Mouse (Mus musculus): Measurements from ENCODE around the gene Gm13212.
"Not testable (repeated sequence)": the region's sequence is repeated elsewhere in the genome, so short reads cannot be mapped to it uniquely, and the experiment has no call there.

Gm13212 gene

DNA sequence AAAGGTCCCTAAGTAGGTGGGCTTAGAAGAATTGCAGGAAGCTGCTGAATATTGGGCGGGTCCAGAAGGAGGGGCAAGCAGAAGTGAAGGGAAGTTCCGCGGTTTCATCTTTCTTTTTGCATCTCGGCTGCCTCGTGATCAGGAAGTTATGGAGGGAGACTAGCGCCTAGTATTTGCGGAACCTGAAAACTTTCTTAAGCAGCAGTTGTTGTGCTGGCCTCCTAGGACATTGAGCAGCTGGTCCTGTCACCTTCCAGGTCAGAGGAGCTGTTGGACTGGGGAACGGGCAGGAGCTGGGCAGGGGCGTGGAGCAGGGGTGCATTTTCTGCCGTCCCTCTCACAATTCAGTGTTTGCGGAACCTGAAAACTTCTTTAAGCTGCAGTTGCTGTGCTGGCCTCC lies at the start of gene Gm13212:
Gm13212 (plus strand) TSS at position 89 of the 400 bp plus-strand sequence.
- DNase-seq, result not testable (repeated sequence)

DNA sequence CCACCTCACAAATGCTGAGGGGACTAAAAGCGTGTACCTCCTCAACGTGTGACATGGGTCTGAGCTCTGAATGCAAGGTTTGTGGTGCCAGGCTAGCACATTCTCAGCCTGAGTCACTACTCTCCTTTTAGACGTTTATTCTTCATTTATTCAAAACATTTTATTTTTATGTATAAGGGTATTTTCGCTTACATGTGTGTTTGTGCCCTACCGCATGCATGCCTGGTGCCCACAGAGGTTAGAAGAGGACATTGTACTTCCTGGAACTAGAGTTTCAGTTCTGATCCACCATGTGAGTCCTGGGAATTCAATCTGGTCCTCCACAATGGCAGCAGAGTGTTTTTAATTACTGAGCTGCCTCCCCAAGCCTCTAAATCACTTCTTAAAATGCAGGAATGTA lies 41.1 kb upstream of the Gm13212 start:
- DNase-seq, result not testable (repeated sequence)

GRCm38 (mm10) chr4:145545106-145545505 lies 39.9 kb upstream of the Gm13212 start:
- DNase-seq, result not testable (repeated sequence)

- not testable (repeated sequence) for DNase-seq
Measured at GRCm38 (mm10) chr4:145545734-145546349, 39.1 kb upstream of the Gm13212 start.

DNA sequence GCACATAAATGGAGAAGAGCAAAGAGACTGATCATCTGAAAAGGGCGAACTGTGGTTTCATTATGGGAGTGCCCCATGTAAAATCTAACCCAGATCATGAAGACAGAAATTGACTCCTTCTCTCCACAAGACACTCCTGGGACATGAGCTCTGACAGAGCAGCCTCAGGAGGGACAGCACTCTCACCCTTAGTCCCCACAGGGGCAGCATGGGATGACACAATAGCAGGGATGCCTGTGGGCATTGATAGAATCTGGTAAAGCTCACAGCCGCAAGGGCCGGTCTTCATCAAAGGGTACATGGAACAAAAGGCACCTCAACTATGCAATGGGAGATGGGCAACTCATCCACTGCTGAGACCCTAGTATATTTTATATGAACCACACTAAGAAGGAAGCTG lies 38.5 kb upstream of the Gm13212 start:
- DNase-seq, result not testable (repeated sequence)

GRCm38 (mm10) chr4:145556680-145557079 lies 28.3 kb upstream of the Gm13212 start:
- DNase-seq, result no peak

- no peak for DNase-seq
Measured at GRCm38 (mm10) chr4:145559505-145560099, 25.4 kb upstream of the Gm13212 start.

DNA sequence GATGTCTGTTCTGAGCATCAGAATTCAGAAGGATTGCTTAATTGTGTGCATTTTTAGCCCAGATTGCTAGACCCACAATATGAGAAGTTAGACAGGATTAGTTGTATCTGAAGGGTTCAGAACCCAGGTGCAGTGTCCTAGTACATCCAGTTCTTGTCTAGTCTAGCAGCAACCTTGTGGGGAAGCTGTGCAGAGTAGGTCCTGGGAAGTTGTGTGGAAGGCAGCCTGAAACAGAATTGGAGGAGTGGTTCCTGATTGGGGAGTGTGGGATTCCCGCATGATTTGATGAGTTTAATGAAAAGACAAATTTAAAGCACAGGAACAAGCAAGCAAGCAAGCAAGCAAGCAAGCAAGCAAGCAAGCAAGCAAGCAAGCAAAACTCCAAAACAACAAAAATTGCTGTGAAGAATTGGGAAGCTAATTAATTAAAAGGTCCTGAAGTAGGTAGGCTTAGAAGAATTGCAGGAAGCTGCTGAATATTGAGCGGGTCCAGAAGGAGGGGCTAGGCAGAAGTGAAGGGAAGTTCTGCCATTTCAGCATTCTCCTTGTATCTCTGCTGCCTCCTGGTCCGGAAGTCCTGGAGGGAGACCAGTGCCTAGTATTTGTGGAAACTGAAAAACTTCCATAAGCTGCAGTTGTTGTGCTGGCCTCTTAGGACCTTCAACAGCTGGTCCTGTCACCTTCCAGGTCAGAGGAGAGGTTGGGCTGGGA lies 20.7 kb upstream of the Gm13212 start:
- DNase-seq, result no peak

- DNase-seq, result not testable (repeated sequence)
Measured at GRCm38 (mm10) chr4:145570461-145570860, 14.5 kb upstream of the Gm13212 start.

GRCm38 (mm10) chr4:145576623-145577022 lies 8.3 kb upstream of the Gm13212 start:
- not testable (repeated sequence) for DNase-seq

DNA sequence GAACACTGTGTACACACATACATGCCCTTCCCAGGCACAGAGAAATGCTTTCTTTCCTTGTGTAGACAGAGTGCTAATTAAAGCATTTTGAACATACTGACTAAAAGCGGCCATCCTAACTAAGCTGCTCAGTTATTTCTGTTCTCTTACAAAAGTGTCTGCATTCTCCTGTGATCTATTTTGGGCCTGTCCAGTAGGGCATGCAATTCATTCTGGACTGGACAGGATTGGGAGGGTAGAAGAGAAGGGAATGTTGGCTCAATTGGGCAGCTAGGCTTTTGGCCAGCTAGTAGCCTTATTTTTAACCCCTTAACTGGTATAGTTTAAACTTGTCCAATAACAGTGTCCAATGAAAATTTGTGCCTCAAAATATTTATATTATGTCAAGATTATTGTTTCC lies 4.6 kb upstream of the Gm13212 start:
- not testable (repeated sequence) for DNase-seq

DNA sequence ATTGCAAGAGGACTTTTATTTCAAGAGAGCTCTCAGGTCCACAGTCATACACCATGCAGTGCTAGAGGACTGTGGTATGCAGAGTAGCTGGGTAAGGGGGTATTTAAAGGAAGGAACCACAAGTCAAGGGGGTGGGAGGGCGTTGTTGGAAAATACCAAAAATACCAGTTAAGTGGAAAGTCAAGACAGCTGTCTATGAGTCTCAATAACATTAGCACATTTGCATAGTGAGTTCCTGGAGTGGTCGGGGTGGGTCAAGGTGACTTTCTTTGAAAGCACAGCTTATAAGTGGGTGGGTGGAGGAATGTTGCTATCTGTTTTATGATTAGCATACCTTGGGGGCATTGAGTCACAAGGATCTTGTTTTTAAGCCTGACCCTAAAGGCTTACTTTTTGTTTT lies 1.1 kb downstream of the Gm13212 start:
- not testable (repeated sequence) for DNase-seq

- DNase-seq, result not testable (repeated sequence)
Measured at GRCm38 (mm10) chr4:145594183-145594582, 9.2 kb downstream of the Gm13212 start.

GRCm38 (mm10) chr4:145594798-145595197 lies 9.8 kb downstream of the Gm13212 start:
- DNase-seq, result not testable (repeated sequence)

GRCm38 (mm10) chr4:145640416-145641185 lies 55.6 kb downstream of the Gm13212 start:
- not testable (repeated sequence) for DNase-seq

DNA sequence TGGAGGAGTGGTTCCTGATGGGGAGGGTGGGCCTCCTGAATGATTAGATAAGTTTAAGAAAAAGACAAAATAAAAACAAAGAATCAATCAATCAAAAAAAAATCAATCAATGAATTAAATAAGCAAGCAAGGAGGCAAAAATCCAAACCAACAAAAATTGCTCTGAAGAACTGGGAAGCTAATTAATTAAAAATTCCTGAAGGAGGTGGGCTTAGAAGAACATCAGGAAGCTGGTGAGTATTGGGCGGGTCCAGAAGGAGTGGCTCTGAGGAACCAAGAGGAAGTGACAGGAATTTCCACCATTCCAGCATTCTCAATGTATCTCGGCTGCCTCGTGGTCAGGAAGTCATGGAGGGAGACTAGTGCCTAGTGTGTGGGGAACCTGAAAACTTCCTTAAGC lies 85.4 kb downstream of the Gm13212 start, which contains the start of gene Zfp980:
Zfp980 (plus strand) TSS at position 301 of the 400 bp plus-strand sequence.
- not testable (repeated sequence) for DNase-seq

DNA sequence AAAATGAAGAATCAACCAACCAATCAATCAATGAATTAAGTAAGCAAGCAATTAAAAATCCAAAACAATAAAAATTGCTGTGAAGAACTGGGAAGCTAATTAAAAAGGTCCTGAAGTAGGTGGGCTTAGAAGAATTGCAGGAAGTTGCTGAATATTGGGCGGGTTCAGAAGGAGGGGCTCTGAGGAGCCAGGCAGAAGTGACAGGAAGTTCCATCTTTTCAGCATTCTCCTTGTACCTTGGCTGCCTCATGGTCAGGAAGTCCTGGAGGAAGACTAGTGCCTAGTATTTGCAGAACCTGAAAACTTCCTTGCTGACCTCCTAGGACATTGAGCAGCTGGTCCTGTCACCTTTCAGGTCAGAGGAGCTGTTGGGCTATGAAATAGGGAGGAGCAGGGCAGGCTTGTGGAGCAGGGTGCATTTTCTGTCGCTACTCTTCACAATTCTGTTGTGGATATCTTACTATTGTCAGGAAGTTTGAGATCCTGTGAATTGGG lies 89.4 kb downstream of the Gm13212 start:
- DNase-seq, result not testable (repeated sequence)
